In genomic region chr1:111911424-111911823, GRCm38 (mm10) we compare ENCODE assay signal across 20 mouse cellular contexts.
"Had no signal": no experiment of that assay in that cellular context is flagged by ENCODE, and none has a peak within 500 bp of the region (broad histone marks: within the 10 kb centered on the region; RNA-seq: fewer than 3 reads in every experiment).

No protein-coding gene starts in this region.

- H3K27me3 ChIP-seq: limb, embryonic 13.5 days; liver, embryonic 12.5 days; liver, embryonic 15.5 days; lung, embryonic 15.5 days; megakaryocyte, embryonic 14.5 days; stomach, embryonic 15.5 days had no signal

- H3K9ac ChIP-seq: limb, embryonic 13.5 days; liver, embryonic 12.5 days; liver, embryonic 15.5 days; lung, embryonic 15.5 days; stomach, embryonic 15.5 days had no signal

- H3K4me3 ChIP-seq: limb, embryonic 10.5 days; limb, embryonic 13.5 days; liver, embryonic 12.5 days; liver, embryonic 15.5 days; lung, embryonic 15.5 days; megakaryocyte, embryonic 14.5 days; midbrain, embryonic 10.5 days; stomach, embryonic 15.5 days had no signal

- H3K4me2 ChIP-seq: limb, embryonic 13.5 days; liver, embryonic 12.5 days; liver, embryonic 15.5 days; lung, embryonic 15.5 days; stomach, embryonic 15.5 days had no signal

- H3K36me3 ChIP-seq: limb, embryonic 10.5 days; limb, embryonic 13.5 days; liver, embryonic 12.5 days; liver, embryonic 15.5 days; lung, embryonic 15.5 days; midbrain, embryonic 10.5 days; stomach, embryonic 15.5 days had no signal

- H3K4me1 ChIP-seq: limb, embryonic 10.5 days; limb, embryonic 13.5 days; liver, embryonic 12.5 days; liver, embryonic 15.5 days; lung, embryonic 15.5 days; megakaryocyte, embryonic 14.5 days; stomach, embryonic 15.5 days had no signal

- DNase-seq: kidney, adult 18-20 months; kidney, adult 9 months; kidney, postnatal 14 days; kidney, postnatal 4 days; liver; lung, adult 18-20 months; lung, postnatal 10 days; lung, postnatal 36 days; right cerebral cortex, postnatal 25 days; spleen, adult 18-20 months; thymus, postnatal 25 days had no signal

- H3K27ac ChIP-seq: limb, embryonic 10.5 days; limb, embryonic 13.5 days; liver, embryonic 12.5 days; liver, embryonic 15.5 days; lung, embryonic 15.5 days; midbrain, embryonic 10.5 days; stomach, embryonic 15.5 days had no signal

- H3K9me3 ChIP-seq: limb, embryonic 10.5 days; limb, embryonic 13.5 days; liver, embryonic 12.5 days; liver, embryonic 15.5 days; lung, embryonic 15.5 days; megakaryocyte, embryonic 14.5 days; midbrain, embryonic 10.5 days; stomach, embryonic 15.5 days had no signal

- ATAC-seq: liver, embryonic 12.5 days; midbrain, embryonic 16.5 days had no signal
